Mouse (Mus musculus) liver, adult 10 weeks (tissue): ENCODE data around the gene Cops9. TPM values are rescaled to one million over a fixed set of nuclear protein-coding genes. Genes with fewer than 3 reads are reported as not detected.

Experiments
- polyA plus RNA-seq: library from polyadenylated mRNA; stranded (reverse); fragments of 350-450 nt; fragmentation: Illumina TruSeq; extraction: RNeasy Lipid Tissue Mini Kit (QIAGEN cat#74804); gene quantifications from one replicate; pipeline ENCODE4 v1.2.3, GENCODE M21; 2014; ENCODE audit warnings: low read depth, low replicate concordance

Gene Cops9
- polyA plus RNA-seq = 65.2 TPM

DNA sequence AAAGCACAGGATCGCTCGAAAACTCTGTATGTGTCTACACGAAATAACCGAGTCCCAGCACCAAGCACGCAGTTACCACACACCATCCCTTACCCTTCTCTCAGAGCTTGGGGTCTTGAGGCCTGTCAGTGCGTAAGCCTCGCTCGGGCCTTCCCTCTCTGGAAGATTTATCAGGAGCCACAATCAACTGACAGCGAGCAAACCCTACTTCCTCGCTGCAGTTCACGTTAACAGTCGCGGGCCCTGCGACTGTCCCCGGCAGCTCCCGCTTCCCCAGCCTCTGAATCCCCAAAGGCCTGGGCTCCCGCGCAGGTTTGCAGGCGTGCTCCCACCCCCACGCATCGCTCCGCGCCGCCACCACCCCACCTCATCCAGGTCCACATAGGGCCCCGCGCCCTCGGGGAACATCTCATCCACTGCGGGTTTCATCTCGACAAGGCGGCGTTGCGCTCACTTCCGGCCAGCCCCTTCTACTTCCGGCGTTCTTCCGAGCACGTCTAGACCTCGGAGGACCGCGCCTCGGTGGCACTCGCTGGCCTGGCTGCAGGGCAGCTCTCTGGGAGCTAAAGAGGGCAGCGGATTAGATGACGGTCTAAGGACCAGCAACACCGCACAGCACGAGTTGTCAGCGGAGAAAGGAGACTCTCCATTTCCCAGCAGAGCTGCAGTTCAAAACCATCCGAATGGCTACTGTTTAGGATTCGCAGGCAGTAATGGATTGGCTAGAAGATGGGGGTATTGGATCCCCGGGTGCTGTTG is at the start of gene Cops9:
Gene Cops9, minus strand, starts transcription at position 472 of the 759 bp plus-strand sequence.

GRCm38 (mm10) chr1:92648673-92649072 is 6.9 kb upstream of the Cops9 start, which contains the start of gene Otos:
Gene Otos, minus strand, starts transcription at chr1:92648841.

DNA sequence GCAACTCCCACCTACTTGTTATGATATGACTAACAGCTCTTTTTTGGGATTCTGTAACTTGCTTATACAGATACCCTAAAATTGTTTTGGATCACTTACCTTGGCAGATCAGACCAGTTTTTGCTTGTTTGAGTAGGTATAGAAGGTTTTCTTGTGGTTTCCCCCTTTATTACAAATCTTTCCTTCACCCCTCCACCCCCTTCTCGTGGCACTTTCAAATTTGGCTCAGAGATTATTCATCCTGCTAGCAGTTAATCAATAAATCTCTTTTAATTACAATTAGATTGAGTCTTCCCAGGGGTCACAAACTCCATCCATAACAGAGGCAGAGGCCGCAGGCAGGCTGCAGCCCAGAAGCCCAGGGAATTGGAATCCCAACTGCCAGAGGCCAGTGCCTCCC is 24.3 kb downstream of the Cops9 start, which contains the start of gene Olfr12:
Gene Olfr12, plus strand, starts transcription at position 301 of the 400 bp plus-strand sequence.

GRCm38 (mm10) chr1:92605482-92605881 is 36.3 kb downstream of the Cops9 start, which contains the start of gene Olfr1410:
Gene Olfr1410, plus strand, starts transcription at chr1:92605782.

GRCm38 (mm10) chr1:92594111-92594510 is 47.7 kb downstream of the Cops9 start, which contains the start of gene Olfr1411:
Gene Olfr1411, plus strand, starts transcription at chr1:92594411.

Other genes starting within 250 kb of the Cops9 start
- 242 TPM for gene Ndufa10, start 168.1 kb downstream of the Cops9 start, polyA plus RNA-seq
- not detected for gene Olfr1416, start 156.9 kb downstream of the Cops9 start, polyA plus RNA-seq
- not detected for gene Olfr1415, start 145.9 kb downstream of the Cops9 start, polyA plus RNA-seq
- gene Olfr1414, start 123.3 kb downstream of the Cops9 start, polyA plus RNA-seq = not detected
- gene Olfr1413, start 70.7 kb downstream of the Cops9 start, polyA plus RNA-seq = not detected
- not detected for gene Olfr1412, start 56.2 kb downstream of the Cops9 start, polyA plus RNA-seq
- not detected for gene Olfr1411, start 47.6 kb downstream of the Cops9 start, polyA plus RNA-seq
- gene Olfr1410, start 36.2 kb downstream of the Cops9 start, polyA plus RNA-seq = not detected
- gene Olfr12, start 24.2 kb downstream of the Cops9 start, polyA plus RNA-seq = not detected
- gene Otos, start 6.9 kb upstream of the Cops9 start, polyA plus RNA-seq = not detected
- gene Gpc1, start 189.7 kb upstream of the Cops9 start, polyA plus RNA-seq = not detected